Mouse (Mus musculus) lung, postnatal 4 days (tissue): ENCODE data around the gene Eml6.
"Not testable (repeated sequence)": the region's sequence is repeated elsewhere in the genome, so short reads cannot be mapped to it uniquely, and the experiment has no call there.

ENCODE experiments used
- DNase-seq, 2 experiments: peaks; one replicate each; pipeline ENCODE4 v3.0.0; 2021

Eml6 gene

DNA sequence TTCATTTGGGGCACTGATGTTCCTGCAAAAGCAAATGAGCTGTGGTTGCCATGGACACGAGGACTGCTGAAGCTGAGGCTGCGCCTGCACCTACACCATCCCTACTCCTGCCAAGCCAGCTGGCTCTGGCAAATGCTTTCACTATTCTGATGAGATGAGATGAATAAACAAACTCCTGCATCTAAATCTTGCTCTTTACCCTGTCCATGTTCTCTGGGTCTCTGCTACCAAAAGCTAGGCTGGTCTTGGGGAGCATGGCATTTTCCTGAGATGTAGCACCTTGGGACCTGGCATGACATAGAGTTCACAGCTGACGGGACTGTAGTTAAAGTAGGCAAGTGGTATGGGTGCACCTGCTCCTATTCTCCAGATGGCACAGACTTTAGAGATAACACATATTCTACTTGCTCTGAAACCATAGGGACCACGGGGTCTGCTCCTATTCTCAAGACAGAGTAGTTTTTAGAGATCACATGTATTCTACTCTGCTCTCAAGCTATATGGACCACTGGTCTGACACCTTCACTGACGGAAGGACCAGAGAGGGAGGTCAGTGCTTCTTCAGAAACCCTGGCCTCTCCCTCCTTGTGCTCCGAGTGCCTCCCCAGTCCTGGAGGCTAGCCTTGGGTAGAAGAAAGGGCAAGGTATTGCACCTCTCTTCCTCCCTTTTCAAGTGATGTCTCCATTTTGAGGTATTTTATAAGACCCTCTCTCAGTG lies 236.8 kb downstream of the Eml6 start:
- no peak for DNase-seq

DNA sequence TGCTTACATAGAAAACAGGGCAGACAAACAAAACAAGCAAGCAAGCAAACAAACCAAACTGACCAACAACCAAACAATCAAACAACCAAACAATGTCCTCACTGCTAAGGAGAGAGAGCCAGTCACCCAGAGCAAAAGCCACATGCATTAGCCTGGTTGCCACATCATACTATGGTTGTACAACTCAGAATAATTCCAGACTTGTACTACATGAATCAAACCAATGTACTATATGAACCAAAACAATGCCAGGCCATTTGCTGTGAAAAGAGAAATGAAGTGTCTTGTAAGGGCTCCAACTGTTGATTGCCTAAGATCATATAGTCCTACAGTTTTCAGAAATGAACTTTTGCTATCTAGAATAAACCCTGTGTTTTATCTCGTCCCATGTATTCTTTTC lies 237.3 kb downstream of the Eml6 start:
- no peak for DNase-seq

DNA sequence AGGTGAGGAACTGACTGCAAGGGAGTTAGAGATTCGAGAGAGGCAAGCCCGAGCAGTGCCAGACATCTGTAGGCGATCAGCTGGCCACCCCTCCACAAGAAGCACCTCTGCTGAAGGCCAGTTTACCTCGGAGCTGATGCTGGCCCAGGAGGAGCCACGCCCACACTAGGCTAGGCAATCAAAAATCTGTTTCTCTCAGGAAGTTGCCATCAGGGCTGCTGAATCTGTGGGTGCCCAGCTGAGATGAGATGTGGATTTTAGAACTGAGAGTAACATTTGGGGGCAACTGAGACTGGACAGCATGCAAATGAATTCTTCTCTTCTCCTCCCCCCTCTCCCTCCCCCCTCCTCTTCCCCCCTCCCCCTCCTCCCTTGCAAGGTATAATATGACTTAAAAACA lies 238.4 kb downstream of the Eml6 start:
- no peak for DNase-seq

DNA sequence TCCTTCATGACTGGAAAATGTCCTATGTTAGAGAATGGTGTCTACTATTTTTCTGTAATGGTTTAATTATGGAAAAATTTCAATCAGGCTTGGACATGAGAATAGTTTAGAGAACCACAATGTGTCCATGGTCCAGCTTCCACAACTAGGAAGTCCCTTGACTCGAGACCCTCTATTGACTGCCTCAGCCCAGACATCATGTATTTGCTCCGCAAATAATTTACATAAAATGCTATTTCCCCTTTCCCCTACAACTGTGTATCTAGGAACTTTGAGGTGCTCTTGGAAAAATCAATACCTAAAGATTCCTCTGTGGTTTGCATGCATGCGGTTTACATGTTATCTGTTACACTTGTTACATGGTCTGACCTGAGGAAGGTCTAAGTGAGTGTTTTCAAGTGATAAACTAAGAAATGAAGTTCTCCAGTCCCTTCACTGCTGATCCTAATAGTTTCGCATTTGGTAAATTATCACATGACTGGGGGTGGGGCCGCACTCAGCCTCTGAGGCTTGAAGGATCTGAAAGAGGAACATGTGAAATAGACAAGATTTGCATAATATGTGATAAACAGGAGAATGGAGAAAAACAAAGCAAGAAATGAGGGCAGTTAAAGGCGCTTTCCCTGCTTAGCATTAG lies 239.1 kb downstream of the Eml6 start:
- DNase-seq = peak; percentile 29 to 54

DNA sequence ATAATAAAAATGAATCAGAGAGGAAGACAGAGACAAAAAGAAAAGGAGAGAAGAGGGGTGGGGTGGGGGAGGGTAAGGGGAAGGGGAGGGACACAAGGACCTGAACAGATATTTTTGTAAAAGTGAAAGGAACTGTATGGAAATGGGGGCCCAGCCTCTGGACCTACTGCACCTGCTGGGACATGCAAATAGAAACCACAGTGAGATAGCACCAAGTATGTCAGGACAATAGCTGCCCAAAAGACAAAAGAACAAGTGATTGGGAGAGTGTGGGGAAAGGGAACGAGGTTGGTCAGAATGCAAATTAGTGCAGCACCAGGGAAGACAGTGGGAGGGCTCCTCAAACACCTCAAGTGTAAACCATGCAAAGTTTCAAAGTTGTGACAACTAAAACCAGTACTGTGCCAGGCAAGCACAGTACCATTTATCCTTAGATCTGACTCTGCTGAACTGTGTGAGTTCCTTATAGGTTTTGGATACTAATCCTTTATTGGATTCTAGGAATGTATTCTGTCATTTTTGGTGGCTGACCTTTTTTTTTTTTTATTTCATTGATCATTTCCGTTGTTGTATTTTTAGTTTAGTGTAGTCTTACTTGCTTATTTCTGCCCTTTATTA lies 246.3 kb downstream of the Eml6 start:
- DNase-seq = no peak

DNA sequence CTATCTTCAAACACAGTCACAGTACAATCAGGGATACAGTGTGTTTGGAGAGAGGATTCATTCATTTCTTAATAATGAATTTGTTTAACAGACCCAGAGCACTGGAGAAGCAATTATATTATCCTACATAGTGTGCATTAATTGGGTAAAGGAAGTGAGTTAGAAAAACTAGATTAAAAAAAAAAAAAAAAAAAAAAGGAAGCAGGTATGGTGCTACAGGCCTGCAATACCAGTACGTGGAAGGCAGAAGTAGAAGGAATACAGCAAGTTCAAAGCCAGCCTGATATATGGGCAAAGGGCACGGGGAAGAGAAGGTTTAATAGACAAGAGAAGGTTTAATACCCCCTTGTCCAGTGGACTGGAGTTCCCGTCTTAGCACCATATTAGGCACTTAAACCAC lies 246.9 kb downstream of the Eml6 start:
- DNase-seq = no peak

DNA sequence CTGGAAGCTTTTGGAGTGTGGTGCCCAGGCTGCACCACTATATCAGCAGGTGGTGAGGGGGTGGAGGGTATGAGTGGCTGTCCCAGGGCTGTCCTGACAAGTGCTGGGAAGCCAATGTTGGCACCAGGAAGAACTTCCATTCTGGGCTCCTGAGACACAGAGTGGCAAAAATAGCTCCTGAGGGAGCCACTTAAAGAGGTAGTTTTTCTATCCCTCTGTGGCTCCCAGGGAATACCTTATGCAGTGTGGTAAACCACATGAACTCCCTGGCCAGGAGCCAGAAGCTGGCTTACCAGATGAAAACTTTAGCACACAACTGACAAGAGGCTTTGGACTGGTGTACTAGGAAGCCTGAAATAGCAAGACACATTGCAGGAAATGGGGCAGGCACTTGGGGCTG lies 247.9 kb downstream of the Eml6 start:
- DNase-seq = no peak

DNA sequence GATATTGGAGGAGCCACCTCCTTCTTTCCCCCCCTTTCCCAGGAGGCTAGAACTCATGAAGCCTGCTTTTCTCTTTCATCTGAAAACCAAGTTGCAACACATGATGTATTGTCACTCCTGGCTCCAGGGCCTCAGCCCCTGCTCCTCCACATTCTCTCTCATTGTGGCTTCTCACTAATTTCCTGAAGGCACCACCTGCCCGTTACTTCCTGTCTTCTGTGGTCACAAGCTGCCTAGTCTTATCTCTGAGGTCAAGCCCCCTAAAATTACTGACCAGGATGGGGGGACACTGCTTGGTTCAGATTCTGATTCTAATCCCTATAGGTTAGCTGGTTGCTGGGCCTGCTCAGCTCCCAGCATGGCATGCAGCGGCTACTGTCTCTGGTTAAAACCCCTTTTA lies 251.1 kb downstream of the Eml6 start:
- DNase-seq = no peak

DNA sequence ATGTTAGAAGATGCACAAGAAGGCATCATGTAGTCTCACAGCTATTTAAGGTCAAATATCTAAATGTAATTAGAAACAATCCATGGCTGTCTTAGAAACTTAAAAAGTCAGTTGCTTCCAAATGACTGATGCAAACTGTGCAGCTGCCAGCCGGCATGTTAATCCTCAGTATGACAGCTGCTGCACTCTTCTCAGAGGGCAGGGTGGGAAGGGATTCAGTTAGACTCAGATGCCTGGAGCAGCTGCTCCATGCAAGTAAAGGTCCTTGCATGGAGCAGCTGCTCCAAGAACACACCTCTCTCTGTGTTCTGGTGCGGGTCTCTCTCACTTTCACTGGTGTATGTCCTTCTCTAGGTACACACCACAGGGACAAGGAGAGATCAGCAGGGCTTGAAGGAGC lies 251.5 kb downstream of the Eml6 start:
- DNase-seq = no peak

DNA sequence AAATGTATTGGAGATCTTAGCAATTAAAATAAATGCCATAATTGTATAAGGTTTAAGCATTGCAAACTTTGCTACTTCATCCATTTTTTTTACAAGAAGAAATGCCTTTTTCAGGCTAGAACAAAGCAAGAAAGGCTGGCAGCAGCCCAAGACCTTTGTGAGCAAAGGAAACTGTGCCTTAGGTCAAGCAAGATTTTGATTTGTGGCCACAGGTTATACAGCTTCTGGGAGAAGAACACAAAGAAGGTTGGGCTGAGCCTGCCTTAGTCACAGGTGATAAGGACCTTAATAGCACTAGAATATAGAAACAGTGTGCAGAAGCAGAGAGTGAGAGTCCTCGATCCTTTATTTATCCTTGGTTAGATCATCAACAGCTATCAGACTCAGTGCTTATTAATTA lies 253.6 kb downstream of the Eml6 start:
- DNase-seq = no peak

DNA sequence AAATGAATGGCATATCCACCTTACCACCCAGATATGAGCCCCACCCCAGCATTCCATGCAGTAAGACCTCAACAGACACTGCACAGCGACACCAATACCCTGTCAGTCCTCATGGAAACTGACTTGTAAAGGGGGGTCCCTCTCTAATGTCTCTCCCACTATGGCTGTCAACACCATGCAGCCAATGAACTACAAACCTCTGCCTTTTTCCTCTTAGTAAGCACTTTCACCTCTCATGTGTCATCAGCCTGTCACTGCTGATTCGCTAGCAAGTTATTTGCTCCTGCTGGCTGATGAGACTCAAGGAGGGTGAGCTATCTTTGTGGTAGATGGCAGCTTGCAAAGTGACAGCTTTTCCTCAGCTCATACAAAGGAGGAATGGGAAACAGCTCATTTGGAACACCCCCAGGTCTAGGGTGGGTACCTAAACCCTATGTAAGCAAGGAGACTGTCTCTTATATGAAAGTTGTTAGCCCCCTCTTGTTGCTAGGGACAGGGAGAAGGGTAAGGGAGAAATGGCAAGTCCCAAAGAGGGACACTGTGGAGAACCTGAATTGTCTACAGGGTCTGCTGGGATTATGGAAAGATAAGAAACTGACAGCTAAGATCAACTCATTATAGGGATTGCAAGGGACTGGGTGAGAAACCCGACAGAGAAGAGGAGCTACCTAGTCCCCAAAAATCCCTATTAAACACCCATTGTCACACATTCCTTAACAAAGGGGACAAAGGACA lies 255.0 kb downstream of the Eml6 start:
- DNase-seq = no peak

DNA sequence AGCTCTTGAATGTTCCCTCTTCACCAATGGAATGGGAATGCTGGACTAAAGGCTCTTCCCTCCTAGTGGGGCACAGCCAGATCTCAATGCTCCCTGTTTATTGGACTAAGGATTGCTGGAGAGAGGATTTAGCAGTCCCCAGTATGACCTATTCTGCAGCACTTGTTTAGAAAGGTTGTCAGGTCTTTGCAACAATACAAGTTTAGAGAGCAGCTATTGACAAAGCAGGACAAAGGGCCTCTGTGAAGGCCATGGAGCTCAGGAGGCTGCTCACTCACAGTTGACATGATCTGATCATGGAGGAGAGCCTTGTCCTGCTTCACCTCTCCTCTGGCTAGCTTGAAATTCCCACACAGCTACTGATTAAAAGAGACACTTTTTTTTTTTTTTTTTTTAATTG lies 257.3 kb downstream of the Eml6 start:
- no peak for DNase-seq

DNA sequence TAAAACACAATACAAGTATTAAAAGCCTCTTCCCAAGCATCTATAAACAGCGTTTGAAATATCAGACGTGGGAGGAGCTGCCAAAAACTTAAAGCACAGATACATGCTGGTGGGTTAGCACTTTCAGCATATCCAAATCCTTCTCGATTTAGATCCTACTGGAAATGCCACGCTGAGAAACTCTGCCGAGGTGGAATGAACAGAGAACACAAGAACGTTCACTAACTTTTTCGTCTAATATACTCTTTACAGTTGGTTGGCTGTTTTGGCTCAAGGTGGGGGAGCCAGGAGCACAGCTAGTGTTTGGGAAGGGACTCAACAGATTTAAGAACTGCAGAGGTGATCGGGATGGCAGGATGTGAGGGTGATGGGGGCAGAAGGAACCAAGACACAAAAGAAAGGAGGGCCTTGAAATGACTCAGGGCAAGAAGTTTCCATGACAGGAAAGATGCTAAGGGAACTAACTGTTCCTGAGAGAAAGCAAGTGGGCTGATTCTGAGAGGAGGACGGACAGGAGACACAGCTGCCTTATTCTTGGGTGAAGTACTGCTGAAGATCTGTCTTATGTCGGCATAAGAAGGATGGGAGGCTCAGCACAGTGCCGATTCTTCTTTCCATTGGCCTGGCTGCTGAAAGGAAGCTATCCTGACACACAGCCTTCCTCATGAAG lies 259.4 kb downstream of the Eml6 start:
- DNase-seq = no peak

DNA sequence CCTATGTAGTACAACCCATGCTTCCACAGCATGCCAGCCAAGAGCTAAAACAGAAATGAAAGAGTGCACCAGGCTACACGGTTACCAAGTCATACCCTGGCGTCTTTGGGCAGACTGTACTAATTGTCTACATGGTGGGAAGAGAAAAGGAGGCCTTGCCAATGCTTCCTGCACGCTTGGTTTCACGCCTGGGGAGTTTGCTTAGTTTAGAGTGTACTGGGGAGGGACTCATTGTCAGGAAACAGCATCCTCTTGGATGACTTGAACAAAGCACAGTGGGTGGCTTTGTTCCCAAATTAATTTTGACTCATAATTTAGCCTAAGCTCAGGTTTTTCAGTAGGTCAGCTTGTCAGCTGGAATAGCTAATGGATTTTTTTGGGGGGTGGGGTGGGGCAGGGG lies 260.8 kb downstream of the Eml6 start:
- no peak for DNase-seq

DNA sequence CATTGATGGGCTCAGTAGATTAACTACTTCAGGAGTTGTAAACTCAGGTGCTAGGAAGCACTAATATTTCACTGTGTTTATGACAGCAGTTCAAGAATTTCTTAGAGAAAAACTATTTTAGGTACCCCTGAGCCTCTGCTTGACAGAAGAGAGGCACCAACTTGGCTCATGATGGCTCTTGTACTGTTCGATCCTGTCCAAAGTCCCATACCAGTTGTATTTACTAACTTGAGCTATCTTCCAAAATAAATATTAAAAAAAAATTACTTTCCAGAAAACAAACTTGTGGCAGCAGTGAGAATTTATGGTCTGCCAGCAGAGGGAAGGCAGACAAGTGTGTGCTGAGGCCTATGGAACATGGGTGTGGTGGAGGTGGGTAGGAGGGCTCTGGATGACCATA lies 263.1 kb downstream of the Eml6 start:
- DNase-seq = no peak

DNA sequence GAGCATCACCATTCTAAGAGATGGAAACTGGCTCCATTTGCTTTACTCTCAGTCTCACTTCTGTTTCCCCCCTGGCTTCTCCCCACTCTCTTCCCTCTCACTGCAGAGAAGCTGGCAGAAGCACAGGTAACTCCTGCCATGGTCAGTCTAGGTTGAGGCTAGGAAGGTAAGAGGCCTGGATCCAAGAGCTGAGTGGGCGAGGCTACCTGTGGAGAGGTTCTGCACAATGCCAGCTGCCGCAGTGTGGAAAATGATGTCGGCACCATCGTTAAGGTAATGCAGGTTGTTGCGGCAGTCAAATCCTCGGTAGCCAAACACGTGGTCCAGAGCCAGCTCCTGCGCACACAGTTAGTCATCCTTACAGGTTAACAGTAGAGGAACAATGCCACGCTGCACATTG lies 264.4 kb downstream of the Eml6 start:
- DNase-seq = no peak

DNA sequence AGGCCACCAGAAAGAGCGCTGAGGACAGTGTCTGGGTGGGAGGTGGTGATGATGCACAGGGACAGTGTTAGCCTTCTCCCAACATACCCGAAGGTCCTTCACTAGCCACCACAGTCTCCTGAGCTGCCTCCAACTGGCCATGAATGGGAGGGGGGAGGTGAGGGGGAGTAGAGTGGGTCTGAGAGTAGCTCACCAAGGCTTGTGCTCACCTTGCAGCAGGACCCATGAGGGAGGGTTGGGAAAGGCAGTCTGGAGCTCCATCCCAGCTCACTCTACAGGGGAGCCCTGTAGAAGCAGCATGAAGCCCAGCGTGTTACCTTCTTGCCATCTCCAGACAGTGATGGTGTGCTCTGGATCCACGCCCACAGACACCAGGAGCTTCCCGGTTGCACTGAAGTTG lies 267.2 kb downstream of the Eml6 start:
- DNase-seq = no peak

DNA sequence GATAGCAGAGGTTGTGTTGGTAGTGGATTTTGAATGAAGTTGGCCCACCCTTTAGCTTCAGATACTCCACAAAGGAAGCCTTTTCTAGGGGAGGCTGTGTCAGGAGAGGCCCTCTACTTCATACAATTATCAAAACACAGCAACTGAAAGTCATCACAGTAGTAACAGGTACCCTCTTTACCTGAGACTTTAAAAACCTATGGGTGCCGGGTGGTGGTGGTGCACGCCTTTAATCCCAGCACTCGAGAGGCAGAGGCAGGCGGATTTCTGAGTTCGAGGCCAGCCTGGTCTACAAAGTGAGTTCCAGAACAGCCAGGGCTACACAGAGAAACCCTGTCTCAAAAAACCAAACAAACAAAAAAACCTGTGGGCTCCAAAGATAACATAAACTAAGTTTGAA lies 269.8 kb downstream of the Eml6 start:
- DNase-seq = not testable (repeated sequence)

DNA sequence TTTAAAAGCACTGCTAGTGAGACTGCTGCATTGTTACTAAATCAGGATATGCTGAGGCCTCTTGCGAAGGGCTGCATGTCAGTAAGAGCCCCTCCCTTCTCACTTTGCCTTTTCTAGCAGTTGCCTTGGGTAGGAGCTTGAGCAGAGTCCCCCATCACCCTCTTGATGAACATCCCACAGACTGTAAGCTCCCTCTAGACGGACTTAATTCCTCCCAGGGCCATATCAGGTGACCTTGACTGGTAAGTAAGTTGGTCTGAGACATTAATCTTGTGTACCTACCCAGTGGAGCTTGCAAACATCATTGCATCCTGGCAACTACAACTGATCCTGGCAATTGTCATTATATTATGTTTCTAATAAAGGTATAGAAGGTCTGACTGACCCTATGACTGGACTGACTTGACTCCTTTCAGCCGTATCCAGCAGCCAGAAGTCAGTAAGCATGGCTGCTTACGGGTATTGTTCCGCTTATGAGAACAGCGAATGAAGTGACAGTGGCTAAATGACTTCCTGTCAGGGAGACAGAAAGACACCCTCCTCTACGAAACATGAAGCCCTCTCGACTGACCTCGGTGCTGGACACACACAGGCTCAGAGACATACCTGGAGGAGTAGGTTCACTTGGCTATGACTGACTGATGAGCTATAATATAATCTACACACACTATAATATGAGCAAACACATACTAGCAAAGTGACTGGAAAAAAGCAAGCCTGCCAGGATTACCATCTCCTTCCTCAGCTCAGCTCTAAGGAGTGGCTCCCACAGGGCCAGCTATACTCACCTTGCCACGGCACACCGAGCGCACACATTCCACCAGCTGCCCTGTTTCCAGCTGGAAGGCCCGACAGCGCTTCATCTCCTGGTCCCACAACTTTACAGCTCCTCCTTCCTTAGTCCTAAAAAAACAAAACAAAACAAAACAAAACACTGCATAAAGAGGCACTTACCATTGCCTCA lies 273.9 kb downstream of the Eml6 start:
- no peak for DNase-seq

DNA sequence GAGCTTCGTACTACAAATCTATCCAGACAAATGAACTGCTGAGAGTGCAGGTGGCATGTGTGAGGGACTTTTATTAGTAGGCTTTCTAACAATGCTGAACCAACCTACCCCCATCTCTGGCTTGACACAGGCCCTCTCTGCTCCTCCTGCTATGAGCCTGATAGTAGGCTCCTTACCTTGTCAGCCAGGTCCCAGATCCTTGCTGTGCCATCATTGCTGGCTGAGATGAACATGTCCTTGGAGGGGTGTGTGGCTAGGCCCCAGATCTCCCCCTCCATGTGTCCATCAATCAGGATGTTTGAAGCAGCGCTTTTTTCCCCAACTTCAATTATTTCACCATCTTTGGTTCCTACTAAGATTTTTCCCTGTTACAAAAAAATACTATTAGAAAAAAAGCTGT lies 274.8 kb downstream of the Eml6 start:
- DNase-seq = no peak

DNA sequence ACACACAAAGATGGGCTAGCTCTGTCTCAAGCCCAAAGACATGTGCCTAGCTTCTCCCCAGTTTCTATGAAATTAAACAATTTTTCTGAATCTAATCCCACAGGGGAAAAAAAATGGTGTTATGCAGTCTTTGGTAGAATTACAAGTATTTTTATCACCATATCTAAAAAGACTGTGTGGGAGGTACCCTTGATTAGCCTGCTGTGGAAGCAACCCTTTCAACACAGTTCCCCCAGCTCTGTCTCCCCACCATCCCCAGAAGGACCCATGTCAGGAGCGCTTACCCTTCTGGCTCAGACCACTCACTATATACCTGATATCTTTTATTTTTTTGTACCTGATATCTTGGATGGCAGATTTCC lies 276.4 kb downstream of the Eml6 start:
- no peak for DNase-seq
